Mouse (Mus musculus) lung, adult 2 months (tissue): ENCODE data around the gene Sgms2. TPM values are rescaled to one million over a fixed set of nuclear protein-coding genes. Genes with fewer than 3 reads are reported as not detected.

Experiments
- DNase-seq: peaks from one replicate; pipeline ENCODE4 v3.0.0; 2022
- H3K4me1 ChIP-seq: fragments of 200-500 bp; 2 replicates; pipeline ENCODE4 v1.6.1; 2011; ENCODE audit warnings: low read length; ENCODE audit not compliant: control insufficient read depth, insufficient read depth
- H3K4me3 ChIP-seq: fragments of 200-500 bp; replicated peaks from 2 replicates; pipeline ENCODE3; 2011; ENCODE audit warnings: low read depth, mild to moderate bottlenecking, control low read depth, low read length; ENCODE audit errors: extremely low read depth
- CTCF ChIP-seq: fragments of 200-500 bp; IDR thresholded peaks from 2 replicates; pipeline ENCODE4 v1.5.1; 2011; ENCODE audit warnings: mild to moderate bottlenecking, low read length, control low read depth; ENCODE audit not compliant: insufficient read depth
- POLR2A ChIP-seq: fragments of 200-500 bp; IDR thresholded peaks from 2 replicates; pipeline ENCODE4 v1.6.1; 2011; ENCODE audit warnings: low read depth, mild to moderate bottlenecking, control low read depth, low read length, borderline replicate concordance; ENCODE audit errors: extremely low read depth
- WGBS: fragments of 180-500 bp; shearing (Covaris S2); methylation state at CpG from one replicate; pipeline ENCODE4 v1.1.7; 2018; 5-methylcytosine and 5-hydroxymethylcytosine counted together
- polyA plus RNA-seq: library from polyadenylated mRNA; depleted of rRNA; stranded (reverse); fragments of >200 nt; gene quantifications from 2 replicates; pipeline ENCODE4 v1.2.3, GENCODE M21; 2012

Sgms2 gene
- polyA plus RNA-seq, 1 experiment, result 2.6 TPM

GRCm38 (mm10) chr3:131364632-131365446 lies 126.4 kb downstream of the Sgms2 start:
- WGBS, result 31% methylated on average over 23 of the region's 23 CpGs

GRCm38 (mm10) chr3:131364194-131364593 lies 127.0 kb downstream of the Sgms2 start:
- Histone ChIP-seq H3K4me3 (no peak overlapping the region), H3K4me1 (no peaks in the 10 kb centered on the region; the same call in 1 of the 2 replicates)
- TF ChIP-seq CTCF, result no peak
- TF ChIP-seq POLR2A, result no peak
- no peak for DNase-seq
- 43% methylated on average over 8 of the region's 8 CpGs for WGBS

More at GRCm38 (mm10) chr3:131364632-131365446, 126.4 kb downstream of the Sgms2 start:
- TF ChIP-seq CTCF, result no peak
- TF ChIP-seq POLR2A, result no peak
- H3K4me1 ChIP-seq, result no peaks in the 10 kb centered on the region; the same call in 1 of the 2 replicates
- DNase-seq, result peak; percentile 42
- peak overlapping the region; percentile 30 for H3K4me3 ChIP-seq

- no peaks in the 10 kb centered on the region; the same call in 1 of the 2 replicates for H3K4me1 ChIP-seq
- no peak for DNase-seq
- 68% methylated on average over 14 of the region's 14 CpGs for WGBS
- TF ChIP-seq CTCF, result no peak
- no peak for TF ChIP-seq POLR2A
- H3K4me3 ChIP-seq, result no peak overlapping the region
Measured at GRCm38 (mm10) chr3:131363602-131364001, 127.6 kb downstream of the Sgms2 start.

- no peak for DNase-seq
- 88% methylated on average over 4 of the region's 4 CpGs for WGBS
- H3K4me1 ChIP-seq, result no peaks in the 10 kb centered on the region; the same call in 1 of the 2 replicates
- TF ChIP-seq POLR2A (no peak), CTCF (no peak)
- H3K4me3 ChIP-seq, result no peak overlapping the region
Measured at GRCm38 (mm10) chr3:131361960-131362359, 129.3 kb downstream of the Sgms2 start.

GRCm38 (mm10) chr3:131359011-131359410 lies 132.2 kb downstream of the Sgms2 start:
- H3K4me3 ChIP-seq, result no peak overlapping the region
- no peak for TF ChIP-seq POLR2A
- TF ChIP-seq CTCF, result no peak
- DNase-seq, result no peak
- WGBS, result 54% methylated on average over 5 of the region's 5 CpGs
- H3K4me1 ChIP-seq, result no peaks in the 10 kb centered on the region

GRCm38 (mm10) chr3:131358205-131358604 lies 133.0 kb downstream of the Sgms2 start:
- Histone ChIP-seq H3K4me1 (no peaks in the 10 kb centered on the region), H3K4me3 (no peak overlapping the region)
- WGBS, result 70% methylated on average over 5 of the region's 5 CpGs
- TF ChIP-seq CTCF (no peak), POLR2A (no peak)
- DNase-seq, result no peak

GRCm38 (mm10) chr3:131357643-131358042 lies 133.6 kb downstream of the Sgms2 start:
- Histone ChIP-seq H3K4me3 (no peak overlapping the region), H3K4me1 (no peaks in the 10 kb centered on the region)
- TF ChIP-seq CTCF (no peak), POLR2A (no peak)
- no peak for DNase-seq
- 72% methylated on average over 3 of the region's 3 CpGs for WGBS

GRCm38 (mm10) chr3:131356026-131356425 lies 135.2 kb downstream of the Sgms2 start:
- Histone ChIP-seq H3K4me3 (no peak overlapping the region), H3K4me1 (no peaks in the 10 kb centered on the region)
- DNase-seq, result no peak
- 73% methylated on average over 5 of the region's 5 CpGs for WGBS
- TF ChIP-seq CTCF (no peak), POLR2A (no peak)

- H3K4me1 ChIP-seq, result no peaks in the 10 kb centered on the region
- no peak for TF ChIP-seq POLR2A
- no peak for TF ChIP-seq CTCF
Measured at GRCm38 (mm10) chr3:131350539-131350938, 140.7 kb downstream of the Sgms2 start.

GRCm38 (mm10) chr3:131349013-131349412 lies 142.2 kb downstream of the Sgms2 start:
- no peak overlapping the region for H3K4me3 ChIP-seq
- 82% methylated on average over 6 of the region's 6 CpGs for WGBS
- no peak for TF ChIP-seq CTCF
- TF ChIP-seq POLR2A, result no peak
- no peak for DNase-seq
- H3K4me1 ChIP-seq, result no peaks in the 10 kb centered on the region

More at GRCm38 (mm10) chr3:131350539-131350938, 140.7 kb downstream of the Sgms2 start:
- no peak for DNase-seq
- no peak overlapping the region for H3K4me3 ChIP-seq
- 82% methylated on average over 7 of the region's 7 CpGs for WGBS
